Mouse (Mus musculus) embryonic facial prominence, embryonic 15.5 days (tissue): Measurements from ENCODE around the gene Fkbp11. TPM values are rescaled to one million over a fixed set of nuclear protein-coding genes. Genes with fewer than 3 reads are reported as not detected.

Source experiments
- ATAC-seq: fragments of 200-750 bp; cut with Nextera tagmentation; 2 replicates; pipeline ENCODE4 v1.8.0; 2017; ENCODE audit warnings: low read depth, moderate TSS enrichment; ENCODE audit not compliant: insufficient number of reproducible peaks, low FRiP score, low TSS enrichment
- H3K27ac ChIP-seq: fragments of 300-500 bp; sonication (generic); replicated peaks from 2 replicates; pipeline ENCODE4 v1.5.1; 2015; ENCODE audit warnings: mild to moderate bottlenecking, inconsistent platforms
- H3K27me3 ChIP-seq: fragments of 300-500 bp; sonication (generic); 2 replicates; pipeline ENCODE4 v1.6.1; 2015; ENCODE audit warnings: inconsistent platforms
- H3K36me3 ChIP-seq: fragments of 300-500 bp; sonication (generic); 2 replicates; pipeline ENCODE4 v1.6.1; 2015; ENCODE audit warnings: mild to moderate bottlenecking, inconsistent platforms
- H3K4me1 ChIP-seq: fragments of 300-500 bp; sonication (generic); 2 replicates; pipeline ENCODE4 v1.6.1; 2015; ENCODE audit warnings: inconsistent platforms
- H3K4me2 ChIP-seq: fragments of 300-500 bp; sonication (generic); replicated peaks from 2 replicates; pipeline ENCODE4 v1.6.1; 2015; ENCODE audit warnings: mild to moderate bottlenecking, inconsistent platforms
- H3K4me3 ChIP-seq: fragments of 300-500 bp; sonication (generic); replicated peaks from 2 replicates; pipeline ENCODE4 v1.5.1; 2015; ENCODE audit warnings: mild to moderate bottlenecking, inconsistent platforms
- H3K9ac ChIP-seq: fragments of 300-500 bp; sonication (generic); 2 replicates; pipeline ENCODE4 v1.6.1; 2015; ENCODE audit warnings: inconsistent platforms
- H3K9me3 ChIP-seq: fragments of 300-500 bp; sonication (generic); replicated peaks from 2 replicates; pipeline ENCODE4 v1.6.1; 2016; ENCODE audit warnings: inconsistent platforms
- whole genome bisulfite sequencing: fragments of 180-500 bp; shearing (Covaris S2); methylation state at CpG from one replicate; pipeline ENCODE4 v1.1.7; 2015; 5-methylcytosine and 5-hydroxymethylcytosine counted together
- polyA plus RNA-seq: library from polyadenylated mRNA; unstranded; fragments of >200 nt; fragmentation: Nextera tagmentation; extraction: Ambion mirVana; gene quantifications from 2 replicates; pipeline ENCODE4 v1.2.1, GENCODE M21; 2015

Gene Fkbp11
- polyA plus RNA-seq = 82.8 and 87.4 TPM in 2 replicates

DNA sequence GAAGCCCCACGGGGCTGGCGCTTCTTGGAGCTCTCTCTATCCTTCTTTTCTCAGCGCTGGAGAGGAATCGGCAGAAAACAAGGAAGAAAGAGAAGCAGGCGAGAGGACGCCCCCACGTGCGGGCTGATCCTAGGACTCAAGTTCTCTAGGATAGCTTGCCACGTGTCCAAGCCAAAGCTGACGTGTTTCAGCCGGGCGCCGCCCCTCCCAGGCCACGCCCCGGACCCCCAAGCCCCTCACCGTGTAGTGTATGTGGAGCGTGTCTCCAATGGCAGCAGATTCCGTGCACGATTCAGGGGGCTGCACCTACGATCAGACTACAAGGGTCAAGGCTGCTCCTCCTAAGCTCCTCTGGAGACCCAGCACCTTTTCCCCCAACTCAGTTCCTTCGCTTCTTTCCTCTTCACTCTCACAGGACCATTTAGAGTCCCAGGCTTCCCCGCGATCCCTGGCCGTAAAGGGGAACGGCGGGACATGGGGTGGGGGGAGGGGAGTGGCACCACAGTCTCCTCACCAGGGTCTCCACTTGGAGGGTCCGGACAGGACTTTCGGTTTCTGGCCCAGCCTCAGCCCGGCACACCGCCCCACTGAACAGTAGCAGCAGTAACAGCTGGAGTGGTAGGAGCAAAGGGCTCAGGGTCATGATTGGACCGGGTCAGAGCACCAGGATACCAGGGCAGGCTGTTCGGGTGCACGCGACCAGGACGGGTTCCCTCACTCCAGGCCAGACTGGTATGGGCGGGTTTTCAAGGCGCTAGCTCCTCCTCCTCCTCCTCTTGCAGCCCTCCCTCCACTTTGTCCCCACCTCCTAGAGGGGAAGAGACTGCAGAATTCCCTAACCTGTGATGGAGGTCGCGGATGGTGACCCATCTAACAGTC lies at the start of gene Fkbp11:
Fkbp11 (minus strand) TSS at position 756 of the 879 bp plus-strand sequence.
- WGBS = 0% methylated on average over 39 of the region's 39 CpGs
- peaks cover 34% of the 10 kb centered on the region for H3K4me1 ChIP-seq
- H3K9ac ChIP-seq = peak within 1 kb of the TSS; percentile 54
- ATAC-seq = peak; percentile 83
- H3K9me3 ChIP-seq = no peaks in the 10 kb centered on the region
- peak within 1 kb of the TSS; percentile 94 for H3K4me2 ChIP-seq
- peak within 1 kb of the TSS; percentile 34; the same call in 1 of the 2 replicates for H3K27ac ChIP-seq
- peak within 1 kb of the TSS; percentile 66 for H3K4me3 ChIP-seq
- H3K27me3 ChIP-seq = no peaks in the 10 kb centered on the region
- H3K36me3 ChIP-seq = no peaks in the 10 kb centered on the region

DNA sequence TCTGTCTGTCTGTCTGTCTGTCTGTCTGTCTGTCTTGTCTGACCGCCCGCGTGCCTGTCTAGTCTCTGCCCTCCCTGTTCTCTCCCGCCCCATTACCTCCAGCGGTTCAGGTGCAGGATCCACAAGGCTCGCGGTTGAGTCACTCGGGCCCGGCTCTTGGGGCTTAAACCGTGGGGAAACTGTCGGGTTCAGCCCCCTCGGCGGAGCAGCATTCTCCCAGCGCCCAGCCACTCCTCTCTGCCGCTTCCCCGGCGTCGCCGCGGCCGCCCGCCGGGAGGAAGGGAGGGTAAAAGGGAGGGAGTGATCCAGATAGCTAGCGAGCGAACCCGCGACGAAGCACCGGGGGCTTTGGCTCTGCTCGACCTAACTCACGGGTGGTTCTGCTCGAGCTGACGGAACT lies 49.8 kb upstream of the Fkbp11 start, which contains the start of gene Wnt10b:
Wnt10b (minus strand) TSS at position 389 of the 400 bp plus-strand sequence.
- Histone ChIP-seq H3K36me3 (no peaks in the 10 kb centered on the region), H3K27me3 (peaks cover 90% of the 10 kb centered on the region), H3K4me1 (peaks cover 59% of the 10 kb centered on the region), H3K27ac (peak within 1 kb of the TSS; percentile 56), H3K9ac (peak within 1 kb of the TSS; percentile 10), H3K9me3 (no peaks in the 10 kb centered on the region), H3K4me3 (peak within 1 kb of the TSS; percentile 38), H3K4me2 (peak within 1 kb of the TSS; percentile 47)
- no peak for ATAC-seq
- whole genome bisulfite sequencing = under 1% methylated on average over 33 of the region's 33 CpGs

DNA sequence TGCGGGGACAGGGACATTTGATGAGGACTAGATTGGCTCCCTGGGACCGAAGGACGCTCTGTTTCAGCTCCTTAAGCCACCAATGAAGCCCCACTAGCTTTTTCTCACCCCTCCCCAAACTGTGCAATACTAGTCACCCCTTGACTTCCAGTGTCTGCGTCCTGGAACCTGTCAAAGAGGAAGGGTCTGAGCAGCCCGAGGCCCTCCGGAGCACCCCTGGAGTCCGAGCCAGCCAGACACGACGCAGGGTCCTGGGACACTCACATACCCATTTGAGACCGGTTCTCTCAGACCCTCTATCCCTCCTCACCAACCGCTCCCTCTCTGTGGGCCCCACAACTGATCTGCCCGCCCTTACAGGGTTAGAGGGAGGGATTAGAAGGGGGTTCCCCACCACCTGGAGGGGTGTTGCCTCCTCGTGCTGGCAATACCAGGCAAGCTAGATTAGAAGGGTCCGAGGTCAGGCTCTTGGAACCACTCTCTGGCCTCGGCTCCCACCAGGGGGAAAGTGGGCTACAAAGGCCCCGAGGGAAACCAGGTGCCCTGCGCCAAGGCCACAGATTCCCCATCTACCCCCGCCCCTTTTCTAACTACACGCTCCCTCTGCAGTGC lies 49.1 kb upstream of the Fkbp11 start:
- Histone ChIP-seq H3K4me3 (peak overlapping the region; percentile 38), H3K4me1 (peaks cover 65% of the 10 kb centered on the region), H3K4me2 (peak overlapping the region; percentile 47), H3K9me3 (no peaks in the 10 kb centered on the region), H3K36me3 (no peaks in the 10 kb centered on the region), H3K27me3 (peaks cover 93% of the 10 kb centered on the region), H3K9ac (no peak overlapping the region), H3K27ac (peak overlapping the region; percentile 56)
- 3% methylated on average over 19 of the region's 19 CpGs for WGBS
- ATAC-seq = no peak

DNA sequence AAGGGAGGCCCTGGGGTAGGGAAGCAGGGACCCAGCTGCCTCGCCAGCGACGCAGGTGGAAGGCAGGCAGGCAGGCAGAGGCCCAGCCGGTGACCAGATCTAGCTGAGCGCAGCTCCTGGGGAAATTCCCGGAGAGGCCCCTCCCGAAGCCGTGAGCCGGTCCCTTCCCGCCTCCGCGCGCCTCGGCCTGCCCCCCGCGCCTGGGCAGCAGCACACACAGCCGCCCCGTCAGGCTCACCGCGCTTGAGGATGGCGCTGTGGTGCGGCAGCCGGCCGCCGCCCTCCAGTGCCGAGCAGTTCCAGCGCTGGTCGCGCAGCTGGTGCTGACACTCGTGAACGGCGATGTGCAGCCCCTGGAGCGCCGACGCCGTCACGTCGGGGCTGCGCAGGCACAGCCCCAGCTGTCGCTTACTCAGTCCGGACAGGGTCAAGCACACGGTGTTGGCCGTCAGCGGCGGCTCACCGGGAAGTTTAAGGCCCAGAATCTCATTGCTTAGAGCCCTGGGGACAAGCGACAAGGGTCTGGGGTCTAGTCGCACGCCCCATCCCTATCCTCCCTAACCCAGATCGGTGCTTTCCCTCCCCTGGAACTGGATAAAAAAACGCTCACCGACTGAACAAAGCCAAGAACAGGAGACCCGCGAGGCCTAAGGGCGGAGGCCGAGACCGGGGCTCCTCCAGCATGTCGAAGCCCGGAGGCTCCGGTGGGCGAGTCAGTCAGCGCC lies 48.4 kb upstream of the Fkbp11 start:
- no peaks in the 10 kb centered on the region for H3K36me3 ChIP-seq
- peaks cover 95% of the 10 kb centered on the region for H3K27me3 ChIP-seq
- no peaks in the 10 kb centered on the region for H3K9me3 ChIP-seq
- H3K4me2 ChIP-seq = peak overlapping the region; percentile 47
- 2% methylated on average over 60 of the region's 62 CpGs for WGBS
- ATAC-seq = peak; percentile 22; the same call in 1 of the 2 replicates
- peak overlapping the region; percentile 56 for H3K27ac ChIP-seq
- peak overlapping the region; percentile 38 for H3K4me3 ChIP-seq
- peaks cover 68% of the 10 kb centered on the region for H3K4me1 ChIP-seq
- no peak overlapping the region for H3K9ac ChIP-seq

DNA sequence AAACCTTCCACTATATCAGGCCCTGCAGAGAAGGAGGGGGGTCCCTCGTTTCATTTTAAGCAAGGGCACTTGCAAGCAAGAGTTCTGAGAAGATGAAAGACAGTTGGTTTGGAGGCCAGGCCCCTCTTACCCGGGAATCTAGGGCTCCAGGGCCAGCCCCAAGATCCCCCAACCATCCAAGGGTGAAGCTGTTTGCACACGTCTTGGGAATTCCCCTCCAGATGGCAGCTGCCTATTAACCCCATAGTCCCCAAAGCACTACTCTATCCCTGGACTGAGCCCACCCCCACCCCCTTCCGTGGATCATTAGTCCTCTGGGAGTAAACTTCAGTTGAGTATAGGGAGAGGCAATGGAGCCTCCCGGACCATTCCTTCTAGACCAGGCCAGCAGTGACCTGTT lies 47.5 kb upstream of the Fkbp11 start:
- Histone ChIP-seq H3K9me3 (no peaks in the 10 kb centered on the region), H3K27me3 (peaks cover 90% of the 10 kb centered on the region), H3K27ac (peak overlapping the region; percentile 56; the same call in 1 of the 2 replicates), H3K4me3 (peak overlapping the region; percentile 38), H3K36me3 (no peaks in the 10 kb centered on the region), H3K4me2 (peak overlapping the region; percentile 47), H3K9ac (no peak overlapping the region), H3K4me1 (peaks cover 62% of the 10 kb centered on the region)
- WGBS = 5% methylated on average over 5 of the region's 5 CpGs
- ATAC-seq = no peak

DNA sequence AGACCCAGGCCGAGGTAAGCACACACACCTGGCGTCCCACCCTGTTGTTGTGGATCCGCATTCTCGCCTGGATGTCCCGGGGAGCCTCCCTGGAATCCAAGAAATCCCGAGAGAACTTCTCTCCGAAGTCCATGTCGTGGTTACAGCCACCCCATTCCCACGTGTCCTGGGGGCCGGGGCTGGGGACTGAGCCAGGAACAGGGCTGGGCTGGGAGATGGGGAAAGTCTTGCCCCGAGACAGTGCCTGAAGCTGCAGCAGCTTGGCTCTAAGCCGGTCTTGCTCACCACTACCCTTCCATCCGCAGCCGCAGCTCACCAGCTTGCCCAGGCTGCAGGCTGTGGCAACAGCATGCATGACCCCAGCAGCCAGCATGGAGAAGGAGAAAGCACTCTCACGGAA lies 46.1 kb upstream of the Fkbp11 start:
- H3K4me1 ChIP-seq = peaks cover 55% of the 10 kb centered on the region
- no peak overlapping the region for H3K9ac ChIP-seq
- no peak overlapping the region; the same call in 1 of the 2 replicates for H3K4me2 ChIP-seq
- peaks cover 82% of the 10 kb centered on the region for H3K27me3 ChIP-seq
- no peak overlapping the region; the same call in 1 of the 2 replicates for H3K27ac ChIP-seq
- 15% methylated on average over 15 of the region's 15 CpGs for WGBS
- H3K4me3 ChIP-seq = no peak overlapping the region
- no peak for ATAC-seq
- H3K36me3 ChIP-seq = no peaks in the 10 kb centered on the region
- no peaks in the 10 kb centered on the region for H3K9me3 ChIP-seq

DNA sequence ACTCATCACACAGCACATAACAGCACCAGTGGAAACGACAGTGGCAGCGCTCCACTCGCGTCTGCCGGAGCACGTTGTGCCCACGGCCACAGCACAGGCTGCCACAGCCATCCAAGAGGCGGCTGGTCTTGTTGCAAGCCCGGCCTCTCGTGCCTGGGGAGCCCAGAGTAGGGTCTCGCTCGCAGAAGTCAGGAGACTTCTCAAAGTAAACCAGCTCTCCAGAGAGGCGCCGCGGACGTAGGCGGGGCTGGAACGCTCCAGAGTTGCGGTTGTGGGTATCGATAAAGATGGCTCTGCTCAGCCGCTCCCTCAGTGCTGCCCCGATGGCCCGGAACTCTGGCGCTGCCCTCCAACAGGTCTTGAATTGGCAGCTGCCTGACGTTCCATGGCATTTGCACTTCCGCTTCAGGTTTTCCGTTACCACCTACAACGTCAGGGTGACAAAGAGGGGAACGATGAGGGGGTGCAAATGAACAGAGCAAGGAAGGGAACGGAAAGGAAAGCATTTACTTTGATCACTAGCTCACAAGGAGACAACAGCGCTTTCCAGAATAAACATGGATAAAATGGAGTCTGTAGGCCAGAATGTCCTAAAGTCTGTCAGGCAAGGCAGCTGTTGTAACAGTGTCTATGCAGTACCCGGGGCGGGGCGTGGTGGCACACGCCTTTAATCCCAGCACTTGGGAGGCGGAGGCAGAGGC lies 44.7 kb upstream of the Fkbp11 start:
- 5% methylated on average over 36 of the region's 36 CpGs for WGBS
- H3K36me3 ChIP-seq = no peaks in the 10 kb centered on the region
- H3K27ac ChIP-seq = no peak overlapping the region
- H3K9ac ChIP-seq = no peak overlapping the region; the same call in 1 of the 2 replicates
- H3K4me2 ChIP-seq = peak overlapping the region; percentile 53
- ATAC-seq = no peak; the same call in 1 of the 2 replicates
- H3K9me3 ChIP-seq = no peaks in the 10 kb centered on the region
- H3K4me3 ChIP-seq = peak overlapping the region; percentile 33
- H3K27me3 ChIP-seq = peaks cover 68% of the 10 kb centered on the region
- peaks cover 41% of the 10 kb centered on the region for H3K4me1 ChIP-seq

DNA sequence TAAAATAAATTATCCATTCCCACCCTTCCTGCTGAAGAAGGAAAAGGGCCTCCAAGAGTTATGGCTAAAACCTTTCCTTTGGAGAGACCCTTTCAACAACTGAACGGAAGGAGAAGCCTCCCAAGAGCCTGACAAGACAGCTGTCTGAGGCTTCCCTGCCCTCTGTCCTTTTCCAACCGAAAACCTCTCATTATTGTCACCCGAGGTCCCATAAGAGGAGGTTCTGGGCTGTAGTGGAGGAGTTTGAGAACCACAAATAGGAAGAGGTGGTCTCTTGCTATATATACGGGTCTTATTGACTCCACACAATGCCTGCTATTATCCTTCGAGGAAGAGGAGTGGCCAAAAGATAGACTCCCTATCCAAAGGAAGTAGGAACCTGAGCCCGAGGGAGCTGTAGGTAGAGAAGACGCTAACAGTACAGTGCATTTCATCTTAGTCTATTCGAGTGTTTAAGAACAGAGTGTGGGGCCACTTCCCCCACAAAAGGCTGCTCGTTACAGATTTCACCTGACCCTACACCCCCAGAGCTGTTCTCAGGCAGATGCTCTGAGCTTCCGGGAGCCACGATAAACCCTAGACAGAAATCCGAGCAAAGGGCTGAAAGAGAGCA lies 43.9 kb upstream of the Fkbp11 start:
- Histone ChIP-seq H3K4me2 (peak overlapping the region; percentile 53), H3K9me3 (no peaks in the 10 kb centered on the region), H3K9ac (no peak overlapping the region)

DNA sequence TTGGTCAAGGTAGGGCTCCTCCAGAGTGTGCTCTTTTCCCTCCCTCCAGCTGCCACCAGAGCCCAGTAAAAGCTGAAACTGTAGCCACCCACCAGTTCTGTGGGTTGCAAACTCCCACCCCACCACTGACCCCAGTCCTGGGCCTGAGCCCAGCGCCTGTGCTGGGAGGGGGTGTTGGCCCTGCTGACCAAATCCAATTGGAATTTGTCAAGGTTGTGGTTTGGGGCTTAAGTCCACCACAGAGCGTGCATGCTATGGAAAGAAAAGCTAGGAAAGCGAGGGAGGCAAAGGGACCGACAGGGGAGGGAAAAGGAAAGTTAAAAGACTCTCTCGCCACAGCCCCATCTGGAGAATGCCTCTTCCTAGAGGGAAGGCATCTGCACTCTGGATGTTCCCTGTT lies 40.3 kb upstream of the Fkbp11 start:
- Histone ChIP-seq H3K36me3 (no peaks in the 10 kb centered on the region), H3K27ac (no peak overlapping the region), H3K9ac (no peak overlapping the region), H3K4me1 (peaks cover 17% of the 10 kb centered on the region), H3K9me3 (no peaks in the 10 kb centered on the region), H3K4me2 (no peak overlapping the region), H3K4me3 (no peak overlapping the region), H3K27me3 (peaks cover 31% of the 10 kb centered on the region)
- WGBS = 15% methylated on average over 5 of the region's 5 CpGs
- peak; percentile 62 for ATAC-seq

More for the DNA sequence above, 43.9 kb upstream of the Fkbp11 start:
- 15% methylated on average over 12 of the region's 12 CpGs for WGBS
- peaks cover 34% of the 10 kb centered on the region for H3K4me1 ChIP-seq
- H3K36me3 ChIP-seq = no peaks in the 10 kb centered on the region
- no peak for ATAC-seq
- no peak overlapping the region for H3K27ac ChIP-seq
- H3K4me3 ChIP-seq = peak overlapping the region; percentile 33; the same call in 1 of the 2 replicates
- peaks cover 60% of the 10 kb centered on the region for H3K27me3 ChIP-seq

DNA sequence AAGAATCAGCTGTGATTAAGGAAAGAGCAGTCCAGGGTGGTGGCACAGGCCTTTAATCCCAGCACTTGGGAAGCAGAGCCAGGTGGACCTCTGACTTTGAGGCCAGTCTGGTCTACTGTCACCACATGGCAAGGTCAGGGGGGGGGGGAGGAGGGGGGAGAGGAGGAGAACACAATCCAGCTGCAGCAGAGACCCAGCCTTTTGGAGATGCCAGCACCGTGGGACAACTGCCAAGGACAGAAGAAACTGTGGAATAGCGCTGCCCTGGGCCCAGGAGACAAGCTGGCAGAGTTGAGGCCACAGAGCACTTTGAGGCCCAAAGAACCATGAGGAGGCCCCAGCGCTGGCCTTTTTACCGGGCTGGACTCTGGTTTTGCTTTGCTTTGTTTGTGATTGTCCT lies 37.9 kb upstream of the Fkbp11 start:
- ATAC-seq = no peak
- WGBS = 65% methylated on average over 4 of the region's 4 CpGs
- H3K9ac ChIP-seq = no peak overlapping the region
- no peak overlapping the region for H3K27ac ChIP-seq
- H3K4me2 ChIP-seq = no peak overlapping the region
- H3K4me1 ChIP-seq = peaks cover 18% of the 10 kb centered on the region
- H3K9me3 ChIP-seq = no peaks in the 10 kb centered on the region
- H3K36me3 ChIP-seq = no peaks in the 10 kb centered on the region
- H3K27me3 ChIP-seq = peaks cover 10% of the 10 kb centered on the region
- no peak overlapping the region for H3K4me3 ChIP-seq
